Mouse (Mus musculus): ENCODE results near the gene Dpp8. TPM values are rescaled to one million over a fixed set of nuclear protein-coding genes. Genes with fewer than 3 reads are reported as not detected.
A peak's percentile ranks its signal among the peaks of the same experiment; 100 is the strongest.

Dpp8 gene
- polyA plus RNA-seq, 1 experiment from 2014 or later: 17.7 TPM

DNA sequence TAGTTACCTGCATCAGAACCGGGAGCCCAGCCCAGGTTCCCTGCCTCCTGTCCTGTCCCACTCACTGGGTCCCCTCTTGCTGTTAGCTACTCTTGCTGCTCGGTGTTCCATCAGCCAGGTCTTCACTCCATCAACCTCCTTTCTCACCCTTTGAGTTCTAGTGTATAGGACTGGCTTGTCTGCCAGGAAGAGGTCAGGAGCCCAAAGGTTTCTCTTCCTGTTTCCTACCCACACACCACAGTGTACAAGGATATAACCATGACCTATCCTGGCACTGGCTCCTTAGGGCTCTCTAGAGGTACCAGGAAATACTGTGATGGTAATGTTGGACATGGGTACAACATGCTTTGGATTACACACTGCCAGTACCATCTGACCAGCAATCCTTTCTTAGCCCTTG lies 81.5 kb downstream of the Dpp8 start:
- H3K27ac ChIP-seq (replicated peaks): no peak overlapping the region
- H3K36me3 ChIP-seq (replicated peaks): no peaks in the 10 kb centered on the region; the same call in 1 of the 2 replicates
- H3K4me2 ChIP-seq: no peak overlapping the region
- no peak overlapping the region for H3K9ac ChIP-seq
- ATAC-seq (ENCODE audit: insufficient read depth): no peak
- peaks cover 14% of the 10 kb centered on the region; the same call in 1 of the 2 replicates for H3K4me1 ChIP-seq (replicated peaks)
- no peak overlapping the region for H3K4me3 ChIP-seq (replicated peaks)
- H3K9me3 ChIP-seq (replicated peaks): no peaks in the 10 kb centered on the region
- WGBS (ENCODE audit: insufficient replicate concordance): 67% methylated on average over 2 of the region's 2 CpGs
- H3K27me3 ChIP-seq: peaks cover 17% of the 10 kb centered on the region

DNA sequence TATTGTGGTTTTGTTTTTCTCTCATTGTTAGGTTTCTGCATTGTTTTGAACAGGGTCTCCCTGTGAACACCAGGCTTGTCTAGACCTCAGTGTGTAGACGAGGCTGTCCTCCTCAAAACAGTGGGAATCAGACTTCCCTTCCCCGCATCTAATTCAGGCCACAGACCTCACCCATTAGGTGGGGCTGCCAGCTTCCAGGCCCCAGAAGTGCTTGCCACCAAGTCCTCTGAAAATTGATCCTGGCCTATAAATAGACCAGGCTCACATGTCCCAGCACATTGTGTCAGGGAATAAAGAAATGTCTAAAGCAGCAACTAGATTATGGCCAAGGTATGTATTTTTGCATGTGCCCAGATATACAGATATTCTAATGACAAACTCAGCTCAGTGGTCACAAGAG lies 83.7 kb downstream of the Dpp8 start:
- 50% methylated on average over 2 of the region's 2 CpGs for WGBS (ENCODE audit: insufficient replicate concordance)
- ATAC-seq (ENCODE audit: insufficient read depth): no peak

DNA sequence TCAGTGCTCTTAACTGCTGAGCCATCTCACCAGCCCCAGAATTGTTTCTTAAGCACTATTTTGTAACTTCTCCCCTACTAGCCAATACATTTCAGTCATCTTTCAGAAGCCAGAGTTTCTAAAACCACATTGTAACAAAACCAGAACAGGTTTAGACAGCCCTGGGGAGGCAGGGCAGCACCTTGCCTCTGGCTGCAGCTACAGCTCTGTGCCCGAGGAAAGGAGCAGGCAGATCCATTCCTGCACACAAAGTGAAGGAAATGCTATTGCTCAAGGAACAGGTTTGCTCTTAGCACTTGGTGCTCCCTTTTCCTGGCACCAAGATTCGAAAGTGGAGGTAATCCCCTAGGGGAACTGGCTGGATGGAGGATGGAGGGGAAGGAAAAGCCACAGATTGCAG lies 85.3 kb downstream of the Dpp8 start:
- no peak for ATAC-seq (ENCODE audit: insufficient read depth)
- Histone ChIP-seq H3K9ac (no peak overlapping the region), H3K27me3 (peaks cover 12% of the 10 kb centered on the region), H3K36me3 (replicated peaks) (no peaks in the 10 kb centered on the region; the same call in 1 of the 2 replicates), H3K4me2 (no peak overlapping the region), H3K27ac (replicated peaks) (no peak overlapping the region), H3K9me3 (replicated peaks) (no peaks in the 10 kb centered on the region), H3K4me1 (replicated peaks) (0 out of 2 replicates have a peak, but pooled peaks cover 5% of the 10 kb centered on the region), H3K4me3 (replicated peaks) (no peak overlapping the region)
- 45% methylated on average over 2 of the region's 2 CpGs for WGBS (ENCODE audit: insufficient replicate concordance)

More for the DNA sequence above, 83.7 kb downstream of the Dpp8 start:
- no peak overlapping the region for H3K27ac ChIP-seq (replicated peaks)
- H3K4me2 ChIP-seq: no peak overlapping the region
- H3K36me3 ChIP-seq (replicated peaks): no peaks in the 10 kb centered on the region; the same call in 1 of the 2 replicates
- no peaks in the 10 kb centered on the region for H3K9me3 ChIP-seq (replicated peaks)
- H3K27me3 ChIP-seq: no peaks in the 10 kb centered on the region
- 0 out of 2 replicates have a peak, but pooled peaks cover 5% of the 10 kb centered on the region for H3K4me1 ChIP-seq (replicated peaks)
- no peak overlapping the region for H3K9ac ChIP-seq
- H3K4me3 ChIP-seq (replicated peaks): no peak overlapping the region

DNA sequence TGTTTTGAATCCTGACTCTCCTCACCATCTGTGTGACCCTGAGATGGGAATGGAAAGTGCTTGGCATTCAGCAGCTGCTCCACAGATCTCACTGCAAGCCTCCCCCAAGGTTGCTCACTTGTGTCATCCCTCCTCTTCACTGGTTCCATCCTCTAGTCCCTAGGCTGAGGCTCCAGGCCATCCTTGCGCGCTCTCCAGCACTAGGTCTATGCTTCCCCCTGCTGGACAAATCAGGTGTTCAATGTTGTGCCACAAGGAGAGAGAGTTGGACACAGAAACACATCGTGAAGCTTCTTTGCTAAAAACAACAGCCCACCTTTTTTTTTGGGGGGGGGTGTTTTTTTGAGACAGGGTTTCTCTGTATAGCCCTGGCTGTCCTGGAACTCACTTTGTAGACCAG lies 88.7 kb downstream of the Dpp8 start:
- no peak for ATAC-seq (ENCODE audit: insufficient read depth)
- Histone ChIP-seq H3K27ac (replicated peaks) (no peak overlapping the region), H3K27me3 (peaks cover 45% of the 10 kb centered on the region), H3K4me2 (no peak overlapping the region), H3K36me3 (replicated peaks) (no peaks in the 10 kb centered on the region; the same call in 1 of the 2 replicates), H3K9me3 (replicated peaks) (no peaks in the 10 kb centered on the region), H3K4me3 (replicated peaks) (no peak overlapping the region), H3K9ac (no peak overlapping the region), H3K4me1 (replicated peaks) (peaks cover 8% of the 10 kb centered on the region; the same call in 1 of the 2 replicates)
- 6% methylated on average over 3 of the region's 3 CpGs for WGBS (ENCODE audit: insufficient replicate concordance)

DNA sequence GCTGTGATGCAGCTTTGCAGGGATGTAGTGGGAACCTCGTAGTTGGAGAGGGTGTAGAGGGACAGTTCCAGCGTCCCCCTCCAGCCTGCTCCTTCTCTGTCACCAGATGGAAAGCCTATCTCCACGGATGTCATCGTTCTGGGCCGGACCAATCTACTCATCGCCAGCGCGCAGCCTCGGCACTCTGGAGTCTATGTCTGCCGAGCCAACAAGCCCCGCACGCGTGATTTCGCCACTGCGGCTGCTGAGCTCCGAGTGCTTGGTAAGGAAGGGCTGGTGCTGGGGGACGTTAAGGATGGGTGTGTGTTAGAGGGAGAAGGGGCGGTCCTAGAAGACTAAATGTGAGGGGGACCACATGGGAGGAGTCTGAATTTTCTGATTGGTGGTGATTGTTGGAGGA lies 90.3 kb downstream of the Dpp8 start:
- Histone ChIP-seq H3K27me3 (peaks cover 53% of the 10 kb centered on the region), H3K27ac (replicated peaks) (no peak overlapping the region), H3K4me3 (replicated peaks) (no peak overlapping the region), H3K4me1 (replicated peaks) (peaks cover 8% of the 10 kb centered on the region; the same call in 1 of the 2 replicates), H3K4me2 (no peak overlapping the region), H3K36me3 (replicated peaks) (no peaks in the 10 kb centered on the region; the same call in 1 of the 2 replicates), H3K9me3 (replicated peaks) (no peaks in the 10 kb centered on the region), H3K9ac (no peak overlapping the region)
- ATAC-seq (ENCODE audit: insufficient read depth): no peak
- 12% methylated on average over 18 of the region's 18 CpGs for WGBS (ENCODE audit: insufficient replicate concordance)

DNA sequence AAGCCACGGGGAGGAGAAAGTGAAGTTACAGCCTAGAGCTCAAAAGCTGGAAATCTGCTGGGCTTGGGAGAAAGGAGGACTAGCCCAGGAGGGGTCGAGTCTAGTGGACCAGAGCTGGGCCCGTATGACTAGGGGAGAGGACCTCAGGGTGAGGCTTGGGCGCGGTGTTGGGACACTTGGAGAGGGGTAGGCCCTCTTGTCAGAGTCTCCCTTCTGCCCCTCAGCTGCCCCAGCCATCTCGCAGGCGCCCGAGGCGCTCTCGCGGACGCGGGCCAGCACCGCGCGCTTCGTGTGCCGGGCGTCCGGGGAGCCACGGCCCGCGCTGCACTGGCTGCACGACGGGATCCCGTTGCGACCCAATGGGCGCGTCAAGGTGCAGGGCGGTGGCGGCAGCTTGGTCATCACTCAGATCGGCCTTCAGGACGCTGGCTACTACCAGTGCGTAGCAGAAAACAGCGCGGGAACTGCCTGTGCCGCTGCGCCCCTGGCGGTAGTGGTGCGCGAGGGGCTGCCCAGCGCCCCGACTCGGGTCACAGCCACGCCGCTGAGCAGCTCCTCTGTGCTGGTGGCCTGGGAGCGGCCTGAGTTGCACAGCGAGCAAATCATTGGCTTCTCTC lies 91.4 kb downstream of the Dpp8 start:
- no peak for ATAC-seq (ENCODE audit: insufficient read depth)

DNA sequence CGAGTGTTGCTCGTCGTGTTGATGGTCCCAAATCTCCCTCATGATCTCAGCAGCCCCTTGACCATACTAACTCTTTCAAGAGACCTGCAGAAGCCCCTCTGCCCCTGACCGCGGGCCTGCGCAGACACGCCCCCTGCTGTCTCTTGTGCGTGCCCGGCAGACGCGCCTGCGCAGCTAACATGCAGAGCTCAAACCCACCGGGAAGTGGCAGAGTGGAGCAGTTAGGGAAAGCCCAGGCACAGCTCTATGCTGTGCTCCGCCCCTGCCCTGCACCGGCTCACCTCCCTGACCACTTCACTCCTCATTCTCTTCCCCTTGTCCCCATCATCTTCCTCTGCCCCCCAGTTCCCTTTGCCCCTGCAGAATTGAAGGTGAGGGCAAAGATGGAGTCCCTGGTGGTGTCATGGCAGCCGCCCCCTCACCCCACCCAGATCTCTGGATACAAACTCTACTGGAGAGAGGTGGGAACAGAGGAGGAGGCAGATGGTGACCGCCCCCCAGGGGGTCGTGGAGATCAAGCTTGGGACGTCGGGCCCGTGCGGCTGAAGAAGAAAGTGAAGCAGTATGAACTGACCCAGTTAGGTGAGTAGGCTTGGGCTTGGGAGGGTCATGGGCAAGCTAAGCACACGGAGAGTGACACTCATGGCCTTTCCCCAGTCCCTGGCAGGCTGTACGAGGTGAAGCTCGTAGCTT lies 96.1 kb downstream of the Dpp8 start:
- H3K4me1 ChIP-seq (replicated peaks): peaks cover 6% of the 10 kb centered on the region
- ATAC-seq (ENCODE audit: insufficient read depth): no peak
- 9% methylated on average over 25 of the region's 25 CpGs for WGBS (ENCODE audit: insufficient replicate concordance)
- no peaks in the 10 kb centered on the region for H3K9me3 ChIP-seq (replicated peaks)
- H3K4me3 ChIP-seq (replicated peaks): peak overlapping the region; percentile 10
- no peak overlapping the region for H3K9ac ChIP-seq
- H3K27ac ChIP-seq (replicated peaks): no peak overlapping the region
- peaks cover 44% of the 10 kb centered on the region for H3K27me3 ChIP-seq
- no peaks in the 10 kb centered on the region for H3K36me3 ChIP-seq (replicated peaks)
- H3K4me2 ChIP-seq: peak overlapping the region; percentile 50

More for the DNA sequence above, 91.4 kb downstream of the Dpp8 start:
- 4% methylated on average over 48 of the region's 48 CpGs for WGBS (ENCODE audit: insufficient replicate concordance)
- Histone ChIP-seq H3K4me1 (replicated peaks) (peaks cover 8% of the 10 kb centered on the region), H3K27ac (replicated peaks) (no peak overlapping the region), H3K4me2 (peak overlapping the region; percentile 53), H3K9ac (no peak overlapping the region), H3K27me3 (peaks cover 61% of the 10 kb centered on the region), H3K36me3 (replicated peaks) (no peaks in the 10 kb centered on the region; the same call in 1 of the 2 replicates), H3K4me3 (replicated peaks) (0 out of 2 replicates have a peak overlapping the region, but pooled peaks have one; percentile 18), H3K9me3 (replicated peaks) (no peaks in the 10 kb centered on the region)

DNA sequence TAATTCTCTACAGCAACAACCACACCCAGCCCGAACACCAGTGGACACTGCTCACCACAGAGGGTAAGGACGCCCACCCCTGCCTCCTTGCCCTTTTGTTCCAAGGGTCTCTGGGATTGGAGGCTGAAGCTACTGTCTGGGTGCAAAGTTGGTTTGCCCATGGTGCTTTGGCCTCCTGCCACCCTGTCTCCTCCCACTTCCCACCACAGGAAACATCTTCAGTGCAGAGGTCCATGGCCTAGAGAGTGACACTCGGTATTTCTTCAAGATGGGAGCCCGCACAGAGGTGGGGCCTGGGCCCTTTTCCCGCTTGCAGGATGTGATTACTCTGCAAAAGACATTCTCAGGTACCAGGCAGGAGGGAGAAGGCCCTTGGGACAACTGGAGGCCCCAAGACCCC lies 99.5 kb downstream of the Dpp8 start:
- H3K9me3 ChIP-seq (replicated peaks): no peaks in the 10 kb centered on the region
- 27% methylated on average over 5 of the region's 5 CpGs for WGBS (ENCODE audit: insufficient replicate concordance)
- peaks cover 29% of the 10 kb centered on the region for H3K27me3 ChIP-seq
- no peak for ATAC-seq (ENCODE audit: insufficient read depth)
- H3K4me2 ChIP-seq: no peak overlapping the region
- H3K9ac ChIP-seq: no peak overlapping the region
- H3K36me3 ChIP-seq (replicated peaks): peaks cover 3% of the 10 kb centered on the region; the same call in 1 of the 2 replicates
- H3K4me1 ChIP-seq (replicated peaks): no peaks in the 10 kb centered on the region; the same call in 1 of the 2 replicates
- H3K4me3 ChIP-seq (replicated peaks): no peak overlapping the region
- H3K27ac ChIP-seq (replicated peaks): no peak overlapping the region

Other genes with a start within 250 kb of the Dpp8 start
- 34.2 and 41.6 TPM in 2 replicates for gene Dennd4a, start 221.1 kb upstream of the Dpp8 start, polyA plus RNA-seq (2015; fragmentation: Nextera tagmentation; extraction: Ambion mirVana)
- gene Slc24a1, start 80.8 kb upstream of the Dpp8 start, polyA plus RNA-seq (2015; fragmentation: Nextera tagmentation; extraction: Ambion mirVana): 0.05 and 0.06 TPM in 2 replicates
- 20.8 and 21.0 TPM in 2 replicates for gene Ints14, start 71.5 kb upstream of the Dpp8 start, polyA plus RNA-seq (2015; fragmentation: Nextera tagmentation; extraction: Ambion mirVana)
- gene Hacd3, start 10.7 kb upstream of the Dpp8 start, polyA plus RNA-seq (2015; fragmentation: Nextera tagmentation; extraction: Ambion mirVana): 51.2 and 56.1 TPM in 2 replicates
- gene Igdcc4, start 69.1 kb downstream of the Dpp8 start, polyA plus RNA-seq (2015; fragmentation: Nextera tagmentation; extraction: Ambion mirVana): 6.3 and 8.1 TPM in 2 replicates
- gene Igdcc3, start 108.8 kb downstream of the Dpp8 start, polyA plus RNA-seq (2015; fragmentation: Nextera tagmentation; extraction: Ambion mirVana): 0.07 and 0.08 TPM in 2 replicates
- 9.5 and 10.2 TPM in 2 replicates for gene Parp16, start 162.9 kb downstream of the Dpp8 start, polyA plus RNA-seq (2015; fragmentation: Nextera tagmentation; extraction: Ambion mirVana)
- gene Cilp, start 232.8 kb downstream of the Dpp8 start, polyA plus RNA-seq (2015; fragmentation: Nextera tagmentation; extraction: Ambion mirVana): 0.15 and 0.17 TPM in 2 replicates